Mouse (Mus musculus) thymus, postnatal 0 days (tissue): ENCODE results near the gene Nup62. TPM values are rescaled to one million over a fixed set of nuclear protein-coding genes. Genes with fewer than 3 reads are reported as not detected.

ENCODE experiments used
- DNase-seq: peaks from one replicate; pipeline ENCODE4 v3.0.0-alpha.2; 2015; ENCODE audit warnings: low spot score
- polyA plus RNA-seq: library from polyadenylated mRNA; unstranded; fragments of >200 nt; fragmentation: Nextera tagmentation; extraction: Ambion mirVana; gene quantifications from 2 replicates; pipeline ENCODE4 v1.2.1, GENCODE M21; 2015

The Nup62 gene
- polyA plus RNA-seq = 88.1 and 109 TPM in 2 replicates

- DNase-seq = peak; percentile 100
Observed at GRCm38 (mm10) chr7:44815721-44816469, at the start of gene Nup62, which contains the start of gene Il4i1. TSS of gene Nup62 (plus strand) at chr7:44816088. TSS of gene Il4i1 (plus strand) at chr7:44816387.

DNA sequence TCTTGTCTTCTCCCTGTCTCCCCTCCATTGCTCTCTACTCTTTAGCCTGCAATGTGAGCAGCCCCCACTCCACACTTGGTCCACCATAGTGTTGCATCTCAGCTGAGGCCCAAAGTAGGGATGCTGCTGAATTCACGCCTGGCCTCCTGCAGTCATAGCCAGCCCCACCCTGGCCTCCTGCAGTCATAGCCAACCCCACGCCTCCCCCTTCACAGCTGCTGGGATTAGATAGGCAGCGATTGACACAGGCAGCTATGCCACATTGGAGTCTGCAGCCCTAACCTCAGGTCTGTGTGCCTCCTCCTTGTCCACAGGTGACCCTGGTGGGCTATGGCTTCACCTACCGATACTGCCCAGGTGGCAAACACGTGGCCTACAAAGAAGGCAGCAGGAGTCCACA lies 47.8 kb upstream of the Nup62 start:
- no peak for DNase-seq

GRCm38 (mm10) chr7:44770046-44770578 lies 45.8 kb upstream of the Nup62 start:
- DNase-seq = peak; percentile 37

- peak; percentile 42 for DNase-seq
Observed at GRCm38 (mm10) chr7:44772591-44773204, 43.2 kb upstream of the Nup62 start.

DNA sequence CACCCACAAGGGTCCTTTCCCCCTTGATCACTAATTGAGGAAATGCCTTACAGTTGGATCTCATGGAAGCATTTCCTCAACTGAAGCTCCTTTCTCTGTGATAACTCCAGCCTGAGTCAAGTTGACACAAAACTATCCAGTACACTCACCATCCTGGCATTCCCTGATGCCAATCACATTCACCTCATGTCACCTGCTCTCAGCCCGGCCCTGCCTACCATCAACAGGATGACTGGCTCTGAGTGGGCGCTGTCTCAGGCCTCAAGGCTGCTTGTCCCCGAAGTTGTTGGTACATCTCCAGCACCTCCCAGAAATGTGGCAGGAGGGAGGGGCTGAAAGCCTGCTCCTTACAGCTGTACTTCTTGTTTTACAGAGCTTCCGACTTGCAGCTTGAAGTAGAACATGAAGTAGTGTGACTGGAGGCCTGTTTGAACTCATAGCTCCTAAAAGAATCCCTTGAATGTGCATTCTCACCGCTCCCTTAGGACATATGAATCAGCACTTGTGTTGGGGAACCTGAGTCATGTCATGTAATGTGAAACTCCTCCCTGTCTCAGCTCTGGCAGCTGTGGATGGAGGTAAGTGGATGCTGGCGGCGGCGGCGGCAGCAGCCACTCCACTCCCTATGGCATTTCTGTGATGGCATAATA lies 38.9 kb upstream of the Nup62 start:
- no peak for DNase-seq

DNA sequence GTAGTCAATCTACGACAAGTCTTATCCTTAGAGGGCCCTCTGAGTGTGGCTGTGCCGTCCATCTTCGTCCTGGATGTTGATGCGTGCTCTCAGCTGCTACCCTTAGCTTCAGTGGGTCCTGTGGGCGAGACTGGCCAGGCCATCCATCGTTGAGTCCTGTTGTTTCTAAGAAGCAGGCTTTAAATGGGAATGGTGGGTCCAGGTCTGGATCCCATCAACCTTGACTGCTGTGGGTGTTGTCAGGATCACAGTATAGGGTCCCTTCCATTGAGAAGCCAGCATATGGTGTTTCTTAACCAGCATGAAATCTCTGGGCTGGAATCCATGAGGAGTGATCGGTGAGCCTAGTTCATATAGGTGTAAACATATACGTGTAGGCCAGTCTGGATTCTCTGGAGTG lies 35.8 kb upstream of the Nup62 start:
- no peak for DNase-seq

- DNase-seq = no peak
Observed at GRCm38 (mm10) chr7:44789531-44789930, 26.4 kb upstream of the Nup62 start.

DNA sequence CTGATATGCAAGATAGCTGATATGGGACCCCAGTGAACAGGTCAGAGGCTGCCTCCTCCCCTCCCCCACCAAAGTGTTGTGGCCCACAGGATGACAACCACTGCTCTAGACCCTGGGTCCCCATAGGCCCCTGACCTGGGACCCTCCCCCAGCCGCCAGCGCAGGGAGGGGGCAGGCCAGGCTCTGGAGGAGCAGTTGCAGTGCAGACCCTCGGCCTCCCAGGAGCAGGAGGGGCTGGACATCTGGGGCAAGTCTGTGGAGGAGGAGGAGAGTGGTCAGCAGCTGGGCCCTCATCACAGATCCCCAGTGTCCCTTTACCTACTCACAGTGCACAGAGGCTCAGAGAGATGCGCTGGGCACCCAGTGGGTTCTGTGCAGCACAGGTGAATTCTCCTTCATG lies 25.8 kb upstream of the Nup62 start:
- DNase-seq = no peak

DNA sequence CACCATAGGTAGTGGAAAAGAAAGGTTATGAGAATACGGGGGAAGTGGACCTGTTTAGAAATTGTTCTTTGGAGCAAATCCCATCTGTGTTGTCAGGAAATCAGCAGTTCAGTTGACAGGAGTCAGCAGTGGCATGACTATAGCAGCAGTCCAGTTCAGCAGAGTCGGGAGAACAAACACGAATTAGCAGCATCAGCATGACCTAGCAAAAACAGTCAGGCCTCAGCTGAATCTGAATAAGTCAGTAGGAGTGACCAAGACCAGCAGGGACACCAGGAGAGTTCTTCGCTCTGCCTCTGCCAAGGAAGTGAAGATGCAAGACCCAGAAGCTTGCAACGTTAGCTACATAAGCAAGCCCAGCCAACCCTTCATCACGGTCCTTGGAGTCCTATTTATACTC lies 23.1 kb upstream of the Nup62 start:
- DNase-seq = no peak

- DNase-seq = no peak
Observed at GRCm38 (mm10) chr7:44808927-44809326, 7.0 kb upstream of the Nup62 start.

DNA sequence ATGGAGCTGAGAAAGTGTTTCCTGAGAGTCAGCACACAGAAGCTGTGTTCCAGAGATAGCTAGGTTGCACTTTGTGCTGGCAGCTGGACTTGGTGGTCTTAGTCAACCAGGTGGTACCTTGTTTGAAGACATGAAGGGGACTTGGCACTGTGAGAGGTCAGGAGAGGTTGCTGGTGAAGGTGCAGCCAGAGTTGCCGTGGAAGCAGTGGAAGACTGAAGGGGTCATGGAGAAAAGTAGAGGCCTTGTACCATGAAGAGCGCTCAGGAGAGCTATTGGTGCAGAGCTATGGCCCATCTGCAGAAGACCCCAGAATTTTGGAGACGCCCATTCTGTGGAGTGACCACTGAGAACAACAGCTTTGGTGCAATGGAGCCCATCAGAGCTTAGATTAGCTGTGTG lies 6.4 kb upstream of the Nup62 start:
- DNase-seq = no peak

DNA sequence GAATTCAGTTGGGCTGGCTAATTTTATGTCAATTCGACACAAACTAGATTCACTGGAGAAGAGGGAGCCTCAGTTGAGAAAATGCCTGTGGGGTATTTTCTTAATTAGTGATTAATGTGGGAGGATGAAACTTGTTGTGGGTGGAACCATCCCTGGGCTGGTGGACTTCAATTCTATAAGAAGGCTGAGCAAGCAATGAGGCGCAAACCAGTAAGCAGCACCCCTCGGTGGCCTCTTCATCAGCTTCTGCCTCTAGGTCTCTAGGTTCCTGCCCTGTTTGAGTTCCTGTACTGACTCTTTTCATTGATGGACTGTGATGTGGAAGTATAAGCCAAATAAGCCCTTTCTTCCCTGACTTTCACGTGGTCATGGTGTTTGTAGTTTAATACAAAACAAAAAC lies 5.5 kb upstream of the Nup62 start:
- no peak for DNase-seq

- no peak for DNase-seq
Observed at GRCm38 (mm10) chr7:44810819-44811557, 4.9 kb upstream of the Nup62 start.

DNA sequence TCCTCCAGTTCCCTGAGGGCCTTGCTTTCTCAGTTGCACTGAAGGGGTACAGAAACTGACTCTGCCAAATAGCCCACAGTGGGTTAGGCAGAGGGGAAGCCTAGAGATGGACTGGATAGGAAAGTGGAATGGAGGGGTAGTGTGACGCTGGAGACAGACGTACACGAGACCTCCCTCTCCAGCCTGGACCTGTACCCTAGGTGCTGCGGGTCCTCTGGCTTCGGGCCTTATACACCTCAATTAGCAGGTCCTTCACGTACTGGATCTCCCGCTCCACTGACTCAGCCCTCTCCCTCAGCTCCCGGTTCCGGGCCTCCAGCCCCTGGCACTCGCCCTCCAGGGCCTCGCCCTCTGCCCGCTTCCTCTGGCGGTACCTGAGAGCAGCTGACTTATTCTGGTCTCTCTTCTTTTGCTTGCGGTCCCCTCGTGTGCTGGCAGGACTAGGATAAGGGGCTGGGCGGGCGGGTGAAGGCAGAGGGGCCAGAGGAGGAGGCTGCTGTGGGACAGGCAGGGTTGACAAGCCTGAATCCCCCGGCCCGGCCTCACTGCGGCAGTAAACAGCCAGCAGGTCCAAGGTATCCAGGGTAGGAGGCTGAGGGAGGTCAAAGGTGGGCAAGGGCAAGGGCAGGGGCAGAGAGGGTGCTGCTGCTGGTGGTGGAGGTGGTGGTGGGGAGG lies 3.1 kb upstream of the Nup62 start:
- DNase-seq = no peak

GRCm38 (mm10) chr7:44813985-44814384 lies 1.9 kb upstream of the Nup62 start:
- no peak for DNase-seq

- DNase-seq = no peak
Observed at GRCm38 (mm10) chr7:44814423-44814822, 1.5 kb upstream of the Nup62 start.

- DNase-seq = no peak
Observed at GRCm38 (mm10) chr7:44814952-44815553, 835 bp upstream of the Nup62 start.

- DNase-seq = no peak
Observed at GRCm38 (mm10) chr7:44816470-44817021, 658 bp downstream of the Nup62 start, which contains the start of gene Atf5. TSS of gene Atf5 (minus strand) at chr7:44816658.

DNA sequence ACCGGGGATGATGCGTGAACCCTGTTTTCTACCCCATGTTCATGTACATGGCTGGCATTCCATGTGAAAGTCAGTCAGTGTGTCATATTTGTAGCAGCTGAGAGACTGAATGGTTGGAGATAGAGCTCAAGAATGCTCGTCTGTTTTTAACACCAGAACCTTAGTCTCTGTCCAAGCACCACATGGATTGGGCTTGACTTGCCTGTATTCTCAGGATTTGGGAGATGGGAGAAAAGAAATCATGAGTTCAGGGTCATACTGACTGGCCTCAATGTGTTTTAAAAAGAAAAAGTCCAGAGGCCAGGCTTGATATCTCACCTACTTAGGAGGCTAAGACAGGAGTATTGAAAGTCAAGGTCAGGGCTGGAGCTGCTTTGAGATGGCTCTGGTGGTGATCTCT lies 1.6 kb downstream of the Nup62 start:
- DNase-seq = no peak

DNA sequence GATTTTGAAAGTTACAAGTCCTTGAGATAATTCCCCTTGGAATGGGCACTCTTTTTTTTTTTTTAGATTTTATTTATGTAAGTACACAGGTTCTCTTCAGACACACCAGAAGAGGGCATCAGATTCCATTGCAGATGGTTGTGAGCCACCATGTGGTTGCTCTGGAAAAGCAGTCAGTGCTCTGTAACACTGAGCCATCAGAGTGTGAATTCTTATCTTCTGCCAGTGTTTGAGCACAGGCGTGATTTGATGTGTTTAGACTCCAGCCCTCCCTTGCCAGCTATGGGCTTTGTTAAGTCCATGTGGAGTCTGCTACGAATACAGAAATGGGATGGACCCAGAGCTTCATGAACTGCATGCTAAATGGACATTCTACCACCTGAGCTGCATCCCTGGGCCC lies 2.3 kb downstream of the Nup62 start:
- DNase-seq = no peak
